Mouse (Mus musculus) layer of hippocampus, adult 2 months (tissue): ENCODE measurements at regions not wholly inside any gene's neighbourhood (a gene's known extent, or its start where the extent isn't known, plus 50 kb on each side); places are given as distances from the start of the nearest gene placed in this dataset.

Experiments used
- DNase-seq, 2 experiments: peaks; one replicate each; pipeline ENCODE4 v3.0.0; 2022; ENCODE audit warnings: low spot score in 2 of 2
- H3K27ac ChIP-seq: fragments of 200-600 bp; 2 replicates; pipeline ENCODE4 v1.8.1; 2022
- H3K4me3 ChIP-seq: fragments of 200-600 bp; 2 replicates; pipeline ENCODE4 v1.8.1; 2022; ENCODE audit warnings: mild to moderate bottlenecking
- CTCF ChIP-seq: fragments of 200-600 bp; conservative IDR thresholded peaks from 2 replicates; pipeline ENCODE4 v1.8.1; 2022; ENCODE audit warnings: antibody characterized with exemption, mild to moderate bottlenecking, moderate library complexity

- H3K4me3 ChIP-seq: no peak overlapping the region
- H3K27ac ChIP-seq: no peak overlapping the region
- TF ChIP-seq CTCF: no peak
- DNase-seq: no peak
Observed at GRCm38 (mm10) chr13:107857043-107857755, 187.0 kb upstream of the Smim15 start.

- Histone ChIP-seq H3K4me3 (no peak overlapping the region), H3K27ac (peak overlapping the region; percentile 14; the same call in 1 of the 2 replicates)
- TF ChIP-seq CTCF: peak; percentile 55
- no peak for DNase-seq
Observed at GRCm38 (mm10) chr13:107850907-107851560, 193.2 kb upstream of the Smim15 start.

GRCm38 (mm10) chr13:107848871-107849270 lies 195.4 kb upstream of the Smim15 start:
- no peak for TF ChIP-seq CTCF
- Histone ChIP-seq H3K4me3 (no peak overlapping the region), H3K27ac (no peak overlapping the region)
- no peak for DNase-seq

GRCm38 (mm10) chr13:107847179-107848012 lies 196.8 kb upstream of the Smim15 start:
- H3K4me3 ChIP-seq: peak overlapping the region; percentile 42
- H3K27ac ChIP-seq: peak overlapping the region; percentile 58; the same call in 1 of the 2 replicates
- DNase-seq: no peak
- no peak for TF ChIP-seq CTCF

- Histone ChIP-seq H3K4me3 (peak overlapping the region; percentile 42), H3K27ac (peak overlapping the region; percentile 58; the same call in 1 of the 2 replicates)
- no peak for DNase-seq
- TF ChIP-seq CTCF: no peak
Observed at GRCm38 (mm10) chr13:107846621-107847178, 197.5 kb upstream of the Smim15 start.

- Histone ChIP-seq H3K4me3 (no peak overlapping the region), H3K27ac (no peak overlapping the region)
- DNase-seq: no peak
- TF ChIP-seq CTCF: no peak
Observed at GRCm38 (mm10) chr13:107845838-107846237, 198.4 kb upstream of the Smim15 start.

GRCm38 (mm10) chr13:107844085-107844484 lies 200.2 kb upstream of the Smim15 start:
- H3K27ac ChIP-seq: no peak overlapping the region
- DNase-seq: no peak
- TF ChIP-seq CTCF: no peak
- H3K4me3 ChIP-seq: no peak overlapping the region

- no peak for DNase-seq
- Histone ChIP-seq H3K4me3 (no peak overlapping the region), H3K27ac (no peak overlapping the region)
- TF ChIP-seq CTCF: no peak
Observed at GRCm38 (mm10) chr13:107838126-107838715, 206.0 kb upstream of the Smim15 start.

GRCm38 (mm10) chr13:107837206-107837952 lies 206.9 kb upstream of the Smim15 start:
- no peak for TF ChIP-seq CTCF
- no peak overlapping the region for H3K4me3 ChIP-seq
- no peak overlapping the region for H3K27ac ChIP-seq
- DNase-seq: no peak

- no peak for DNase-seq
- H3K27ac ChIP-seq: no peak overlapping the region
- H3K4me3 ChIP-seq: no peak overlapping the region
- no peak for TF ChIP-seq CTCF
Observed at GRCm38 (mm10) chr13:107835756-107836385, 208.4 kb upstream of the Smim15 start.

- DNase-seq: no peak
- H3K4me3 ChIP-seq: no peak overlapping the region
- H3K27ac ChIP-seq: peak overlapping the region; percentile 43; the same call in 1 of the 2 replicates
- TF ChIP-seq CTCF: peak; percentile 54
Observed at GRCm38 (mm10) chr13:107831997-107832396, 212.2 kb upstream of the Smim15 start.
